Mouse (Mus musculus) heart, adult 2 months (tissue): ENCODE measurements around the gene Anapc7.

ENCODE experiments used
- CTCF ChIP-seq: fragments of 200-600 bp; IDR thresholded peaks from 2 replicates; pipeline ENCODE4 v1.8.1; 2022; ENCODE audit warnings: antibody characterized with exemption, mild to moderate bottlenecking, moderate library complexity
- EP300 ChIP-seq: fragments of 200-500 bp; IDR thresholded peaks from 2 replicates; pipeline ENCODE4 v1.6.1; 2011; ENCODE audit warnings: low read depth, low read length, control low read depth; ENCODE audit not compliant: insufficient read depth
- POLR2A ChIP-seq: fragments of 200-500 bp; IDR thresholded peaks from 2 replicates; pipeline ENCODE4 v1.6.1; 2011; ENCODE audit warnings: mild to moderate bottlenecking, low read depth, low read length, control low read depth; ENCODE audit not compliant: insufficient read depth

DNA sequence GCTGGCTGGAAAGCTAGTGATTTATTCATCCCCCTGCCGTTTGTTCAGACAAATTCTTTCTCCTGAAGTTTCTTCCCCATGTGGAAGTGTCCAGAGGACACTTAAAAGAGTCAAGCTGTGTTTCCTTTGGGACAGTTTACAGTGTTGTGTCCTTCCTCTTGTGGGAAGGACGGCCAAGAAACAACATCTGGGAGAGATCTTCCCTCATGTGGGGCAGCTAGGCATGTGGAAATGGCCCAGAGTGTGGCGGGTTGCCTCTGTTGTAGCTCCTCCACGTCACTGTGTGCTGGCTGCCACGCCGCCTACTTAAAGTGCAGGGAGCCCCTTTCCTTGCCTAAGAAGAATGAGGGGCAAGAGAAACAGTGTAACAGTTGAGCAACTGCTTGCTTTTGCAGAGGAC, 8.7 kb upstream of the Anapc7 start:
- TF ChIP-seq POLR2A (no peak), CTCF (no peak), EP300 (no peak)
